In the genomic region with DNA sequence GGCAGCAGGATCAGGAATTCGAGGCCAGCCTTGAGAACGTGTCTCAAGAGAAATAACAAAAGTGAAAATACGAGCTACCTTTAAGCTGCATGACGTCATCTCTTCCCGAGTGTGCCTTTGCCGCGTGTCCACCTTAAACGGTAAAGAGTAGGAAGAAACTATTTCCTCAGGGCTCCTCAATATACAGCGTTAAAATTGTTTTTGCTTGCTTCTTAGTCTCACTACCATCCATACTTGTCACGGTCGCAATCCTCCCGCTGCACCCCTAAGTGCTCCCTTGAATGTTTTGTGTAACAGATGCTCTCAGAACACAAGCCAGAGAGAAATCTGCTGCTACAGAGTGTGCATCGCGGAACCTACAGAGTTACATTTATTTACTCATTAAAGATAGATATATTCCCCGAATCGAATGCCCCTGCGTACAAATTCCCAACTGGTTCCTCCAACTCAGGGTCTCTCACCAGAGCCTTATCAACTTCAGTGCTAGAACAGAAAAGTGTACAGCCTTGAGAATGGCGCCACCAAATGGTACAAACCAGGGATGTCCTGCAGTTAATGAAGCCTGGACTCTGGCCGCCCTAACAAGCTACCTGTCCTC, we compare ENCODE assay signal across 8 mouse cellular contexts. TPM values are rescaled to one million over a fixed set of nuclear protein-coding genes. Genes with fewer than 3 reads are reported as not detected.
DNase-seq lines count a peak whose midpoint lies in the region; TF ChIP-seq lines count a peak whose summit lies in the region.

No protein-coding gene starts in this region.

- 0% methylated on average over 19 of the region's 19 CpGs for WGBS in macrophage (ENCODE audit: missing documents)

- 0 out of 2 replicates have a peak overlapping the region, but pooled peaks have one; percentile 49 for H3K27ac ChIP-seq in cortical plate, adult 2 months (ENCODE audit: insufficient read depth, low read length)
- H3K27ac ChIP-seq in left cerebral cortex, adult 2 months: peak overlapping the region; percentile 93
- peak overlapping the region; percentile 40 for H3K27ac ChIP-seq in macrophage

- peaks cover 32% of the 10 kb centered on the region for H3K79me2 ChIP-seq in macrophage (ENCODE audit: inconsistent target)

- intact Hi-C loops in left cerebral cortex, adult 2 months (cut with DNase I): loop anchor here (2.0 to 10.0 kb wide), 4 partner anchors 115 to 467 kb away; partner anchors contain the start of gene Tmem237

- DNase-seq in adipocyte (ENCODE audit: low spot score): peak; percentile 73
- peak; percentile 50 to 54 for DNase-seq in gastrocnemius, adult 8-10 months (ENCODE audit: low spot score in 2 of 2)
- peak; percentile 54 for DNase-seq in hindlimb bud, embryonic 11.5 days (ENCODE audit: extremely low spot score, low read depth, low spot score)
- DNase-seq in left cerebral cortex, adult 2 months (ENCODE audit: extremely low spot score in 1 of 2, low spot score in 2 of 2): peak; percentile 59 to 60
- DNase-seq in retina, postnatal 7 days (ENCODE audit: low read depth, low spot score): peak; percentile 58
- peak; percentile 36 for DNase-seq in urinary bladder, adult 2 months (ENCODE audit: low spot score)

- peak overlapping the region; percentile 74 for H3K4me3 ChIP-seq in cortical plate, adult 2 months (ENCODE audit: insufficient read depth, low read length)
- peak overlapping the region; percentile 100 for H3K4me3 ChIP-seq in left cerebral cortex, adult 2 months
- peak overlapping the region; percentile 77 for H3K4me3 ChIP-seq in macrophage (ENCODE audit: inconsistent target)

- H3K36me3 ChIP-seq in macrophage (ENCODE audit: inconsistent target): no peaks in the 10 kb centered on the region

- no peaks in the 10 kb centered on the region; the same call in 1 of the 2 replicates for H3K4me1 ChIP-seq in cortical plate, adult 2 months (ENCODE audit: control insufficient read depth, insufficient read depth, low read length)

- TF ChIP-seq CTCF in cortical plate, adult 2 months (IDR thresholded peaks at IDR 0.05; ENCODE audit: extremely low read depth, insufficient read depth, low read length): peak; percentile 66
- peak; percentile 68 for TF ChIP-seq CTCF in left cerebral cortex, adult 2 months (IDR thresholded peaks at IDR 0.05)

- no peak for TF ChIP-seq POLR2A in cortical plate, adult 2 months (IDR thresholded peaks at IDR 0.05; ENCODE audit: extremely low read depth, insufficient read depth, low read length)

RNA-seq across cellular contexts. Expression of gene Als2, which starts 0.7 kb away (rescaled TPM):
- 14.4 and 15.0 TPM in 2 replicates for polyA plus RNA-seq in cortical plate, adult 2 months (2012; rRNA removed)
- 10 to 100 TPM; 16.5 to 18.5 (median 17.7) TPM for total RNA-seq in gastrocnemius, adult 8-10 months (2022)
- total RNA-seq in left cerebral cortex, adult 2 months (2021): 10 to 100 TPM; 35.1 to 37.5 TPM
- 10 to 100 TPM; 27.7 to 65.9 (median 41.3) TPM for total RNA-seq in macrophage (2018; cell fraction: chromatin; rRNA removed)
- 10 to 100 TPM; 10.1 to 19.9 (median 13.6) TPM for total RNA-seq in macrophage (2018; cell fraction: cytosol; rRNA removed)
- 10 to 100 TPM; 21.7 to 47.8 (median 27.7) TPM for total RNA-seq in macrophage (2018; cell fraction: nucleus; rRNA removed)
- 10.9 to 14.3 TPM (median 12.3 TPM) in 3 replicates for polyA plus RNA-seq in macrophage (2018)
- polyA plus RNA-seq in urinary bladder, adult 2 months (2012; rRNA removed): 5.8 and 6.8 TPM in 2 replicates

RNA-seq across cellular contexts. Expression of gene Cdk15, which starts 19.0 kb away (rescaled TPM):
- polyA plus RNA-seq in cortical plate, adult 2 months (2012; rRNA removed): 0.33 and 0.47 TPM in 2 replicates
- under 1 TPM in 1 of 4 experiments, not detected in 3; 0.22 TPM for total RNA-seq in gastrocnemius, adult 8-10 months (2022)
- under 1 TPM; 0.58 to 0.68 TPM for total RNA-seq in left cerebral cortex, adult 2 months (2021)
- total RNA-seq in macrophage (2018; cell fraction: chromatin; rRNA removed): 10 to 100 TPM in 21 of 26 experiments, 1 to 10 TPM in 5; 5.2 to 60.1 (median 13.3) TPM
- 1 to 10 TPM; 1.8 to 9.6 (median 5.2) TPM for total RNA-seq in macrophage (2018; cell fraction: cytosol; rRNA removed)
- 10 to 100 TPM in 9 of 26 experiments, 1 to 10 TPM in 17; 1.3 to 18.9 (median 7.0) TPM for total RNA-seq in macrophage (2018; cell fraction: nucleus; rRNA removed)
- polyA plus RNA-seq in macrophage (2018): 3.5 to 7.0 TPM (median 5.2 TPM) in 3 replicates
- polyA plus RNA-seq in urinary bladder, adult 2 months (2012; rRNA removed): 1.9 and 2.2 TPM in 2 replicates

Comparison
In these comparisons a context has a peak if more than half of its experiments do, and no peak if none do; other contexts are left out.
1. Peak in every context shown above with its lines: DNase-seq, H3K4me3 ChIP-seq and H3K27ac ChIP-seq.
2. H3K27ac ChIP-seq: peak in every context shown above with its lines; median percentile 93 in left cerebral cortex, adult 2 months; 49 in cortical plate, adult 2 months; 40 in macrophage.